Mouse (Mus musculus): ENCODE data around the gene Spsb4. TPM values are rescaled to one million over a fixed set of nuclear protein-coding genes. Genes with fewer than 3 reads are reported as not detected.
"Not testable (repeated sequence)": the region's sequence is repeated elsewhere in the genome, so short reads cannot be mapped to it uniquely, and the experiment has no call there.

Gene Spsb4
- total RNA-seq, 4 experiments from 2014 or later, result 0.74 to 0.98 (median 0.85) TPM

DNA sequence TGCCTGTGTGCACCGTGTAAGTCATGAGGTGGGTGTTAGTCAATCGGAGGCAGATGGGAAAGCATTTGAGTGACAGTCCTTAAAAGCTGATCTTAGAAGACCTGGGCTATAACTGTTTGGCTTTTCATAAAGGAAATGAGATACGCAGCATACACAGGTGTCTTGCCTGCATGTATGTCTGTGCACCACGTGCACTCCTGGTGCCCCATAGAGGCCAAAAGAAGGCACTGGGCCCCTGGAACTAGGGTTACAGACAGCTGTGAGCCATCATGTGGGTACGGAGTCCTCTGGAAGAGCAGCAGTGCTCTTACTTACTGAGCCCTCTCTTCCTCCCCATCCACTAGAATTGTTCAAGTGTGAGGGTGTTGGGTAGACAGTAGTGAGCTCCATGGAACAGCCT is 70.1 kb downstream of the Spsb4 start:
- no peak for DNase-seq

DNA sequence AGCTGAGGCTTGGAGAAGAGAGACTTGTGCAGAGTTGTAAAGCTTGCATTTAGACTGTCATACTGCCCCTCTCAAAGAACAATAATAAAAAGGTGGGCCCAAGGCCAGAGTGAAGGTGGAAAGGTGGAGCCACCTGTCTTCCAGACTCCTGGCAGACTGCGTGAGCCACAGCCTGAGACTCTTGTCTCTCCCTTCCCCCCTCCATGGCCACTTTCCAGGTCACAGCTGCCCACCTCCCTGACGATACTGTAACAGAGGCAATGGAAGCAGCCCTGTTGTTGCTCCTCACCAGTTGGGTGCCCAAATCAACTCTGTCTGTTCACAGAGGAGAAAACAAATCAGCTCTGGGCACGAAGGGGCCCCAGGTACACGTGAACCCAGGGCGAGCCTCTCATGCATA is 71.5 kb downstream of the Spsb4 start:
- DNase-seq, result no peak

- no peak for DNase-seq
These were observed 74.1 kb downstream of the Spsb4 start for GRCm38 (mm10) chr9:96944517-96944916.

DNA sequence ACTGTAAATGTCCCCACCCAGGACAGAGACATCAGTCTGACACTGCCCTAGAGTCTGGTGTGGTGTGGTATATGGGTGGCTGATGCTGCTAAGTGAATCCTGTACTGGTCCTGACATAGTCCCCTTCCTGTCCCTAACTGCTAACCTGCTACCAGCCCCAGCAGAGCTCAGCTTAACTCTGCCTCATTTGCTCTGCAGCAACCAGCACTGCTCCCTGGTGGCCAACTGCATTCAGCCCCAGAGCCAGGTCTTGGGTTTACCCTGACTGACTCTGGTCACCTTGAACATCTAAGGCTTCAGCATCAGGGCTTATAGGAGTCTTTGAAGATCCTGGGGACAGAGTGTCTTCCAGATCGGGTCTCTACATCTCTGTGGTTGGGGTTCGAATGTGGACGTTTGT is 75.7 kb downstream of the Spsb4 start:
- DNase-seq, result no peak

- no peak for DNase-seq
These were observed 79.8 kb downstream of the Spsb4 start for GRCm38 (mm10) chr9:96938887-96939286.

- DNase-seq, result not testable (repeated sequence)
These were observed 82.2 kb downstream of the Spsb4 start for GRCm38 (mm10) chr9:96936427-96936826.

DNA sequence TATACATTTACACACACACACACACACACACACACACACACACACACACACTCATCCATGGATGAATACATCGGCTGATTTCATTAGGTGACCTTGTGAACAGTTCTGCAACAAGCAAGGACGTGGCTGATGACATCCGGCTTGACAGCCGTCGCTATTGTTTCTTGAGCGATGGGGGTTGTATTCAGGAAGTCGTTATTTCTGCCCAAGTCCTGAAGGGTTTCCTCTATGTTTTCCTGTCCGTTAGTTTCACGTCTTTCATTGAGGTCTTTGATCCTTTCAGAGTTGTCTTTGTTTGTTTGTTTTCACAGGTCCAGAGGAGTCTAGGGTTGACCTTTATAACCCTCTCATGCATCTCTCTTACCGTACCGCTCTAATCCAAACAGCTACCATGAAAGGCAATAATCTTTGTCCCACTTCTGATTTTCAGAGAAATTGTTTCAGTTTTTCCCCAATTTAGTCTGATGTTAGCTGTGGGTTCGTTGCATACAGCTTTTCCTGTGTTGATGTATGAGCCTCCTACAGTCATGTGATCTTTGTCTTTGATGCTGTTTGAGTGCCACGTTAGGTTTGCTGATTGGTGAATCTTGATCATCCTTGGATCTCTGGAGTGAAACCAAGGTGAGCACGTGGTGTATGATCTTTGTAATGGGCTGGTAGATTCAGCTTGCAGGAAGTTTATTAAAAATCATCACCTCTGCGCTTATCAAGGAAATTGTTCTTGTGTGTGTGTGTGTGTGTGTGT is 82.9 kb downstream of the Spsb4 start:
- no peak for DNase-seq

- DNase-seq, result no peak
These were observed 83.8 kb downstream of the Spsb4 start for GRCm38 (mm10) chr9:96934816-96935215.

DNA sequence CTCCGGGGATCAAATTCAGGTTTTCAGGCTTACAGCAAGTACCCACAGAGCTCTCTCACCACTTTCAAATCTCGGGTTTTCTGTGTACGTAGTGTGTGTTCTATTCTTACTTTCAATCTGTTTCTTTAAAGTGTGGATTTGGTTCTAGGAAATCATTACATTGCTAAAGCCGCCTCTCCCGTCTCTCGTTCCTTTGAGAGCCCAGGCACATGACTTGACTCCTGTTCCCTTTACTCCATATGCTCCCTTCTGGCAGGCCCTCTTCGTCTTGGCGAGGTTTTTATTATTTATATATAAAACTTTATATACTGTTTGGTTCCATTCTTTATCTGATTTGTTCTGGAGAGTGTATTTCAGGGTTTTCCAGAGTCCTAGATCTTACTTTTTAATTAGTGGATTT is 85.9 kb downstream of the Spsb4 start:
- DNase-seq, result no peak

- no peak for DNase-seq
These were observed 94.9 kb downstream of the Spsb4 start for GRCm38 (mm10) chr9:96923577-96924316.

GRCm38 (mm10) chr9:96923119-96923518 is 95.5 kb downstream of the Spsb4 start:
- no peak for DNase-seq

GRCm38 (mm10) chr9:96916620-96917538 is 101.8 kb downstream of the Spsb4 start:
- peak; percentile 88 for DNase-seq

- no peak for DNase-seq
These were observed 102.6 kb downstream of the Spsb4 start for GRCm38 (mm10) chr9:96916076-96916475.

DNA sequence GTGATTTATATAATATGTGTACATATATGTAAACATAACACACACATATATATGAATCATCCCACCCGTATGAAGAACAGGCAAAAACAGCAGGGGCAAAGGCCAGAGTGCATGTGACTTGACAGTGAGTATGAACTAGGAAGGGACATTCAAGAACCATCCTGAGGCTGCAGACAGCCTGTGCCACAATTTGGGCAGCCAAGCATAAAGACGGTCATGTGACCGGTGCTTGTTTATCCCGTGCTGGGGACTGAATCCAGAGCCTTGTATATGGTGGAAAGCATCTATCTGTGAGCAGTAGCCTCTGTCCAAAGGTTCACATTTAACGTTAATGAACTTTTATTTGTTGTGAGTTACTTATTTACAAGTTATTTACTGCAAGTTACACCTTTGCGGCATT is 103.8 kb downstream of the Spsb4 start:
- no peak for DNase-seq

DNA sequence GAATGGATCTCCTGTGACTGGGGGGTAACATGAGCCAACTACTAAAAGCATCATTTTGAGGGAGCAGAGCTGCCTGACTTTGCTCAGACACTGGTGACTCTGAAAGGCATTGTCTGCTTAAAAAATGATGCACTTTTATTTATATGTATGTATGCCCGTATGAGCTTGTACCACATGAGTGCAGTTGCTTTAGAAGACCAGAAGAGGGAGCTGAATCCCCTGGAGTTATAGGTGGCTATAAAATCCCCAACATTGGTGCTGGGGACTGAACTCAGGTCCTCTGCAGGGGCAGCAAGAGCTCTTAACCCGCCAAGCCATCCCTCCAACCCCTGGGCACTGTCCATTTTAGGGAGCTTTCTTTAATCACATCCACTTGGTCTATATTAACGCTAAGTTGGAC is 104.6 kb downstream of the Spsb4 start:
- DNase-seq, result no peak

- DNase-seq, result no peak
These were observed 109.1 kb downstream of the Spsb4 start for GRCm38 (mm10) chr9:96909503-96909902.

DNA sequence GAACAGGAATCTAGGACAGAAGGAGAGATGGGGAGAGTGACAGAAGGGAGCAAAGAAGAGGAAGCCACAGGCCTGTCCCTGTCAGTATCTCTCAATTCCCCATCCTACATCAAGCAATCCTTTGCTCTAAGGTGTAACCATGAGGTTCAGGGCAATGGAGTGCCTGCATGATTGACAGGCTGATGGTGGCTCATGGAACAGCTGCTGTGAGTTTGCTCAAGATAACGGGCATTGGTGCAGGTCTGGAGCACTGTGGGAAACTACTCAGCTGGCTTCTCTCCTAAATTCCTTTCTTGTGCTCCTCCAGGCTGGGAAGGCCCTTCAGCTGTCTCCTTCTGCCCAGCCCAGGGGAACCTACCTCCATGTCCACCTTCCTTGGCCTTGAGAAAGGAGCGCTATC is 109.9 kb downstream of the Spsb4 start:
- DNase-seq, result no peak

GRCm38 (mm10) chr9:96904360-96905355 is 114.0 kb downstream of the Spsb4 start:
- DNase-seq, result no peak

DNA sequence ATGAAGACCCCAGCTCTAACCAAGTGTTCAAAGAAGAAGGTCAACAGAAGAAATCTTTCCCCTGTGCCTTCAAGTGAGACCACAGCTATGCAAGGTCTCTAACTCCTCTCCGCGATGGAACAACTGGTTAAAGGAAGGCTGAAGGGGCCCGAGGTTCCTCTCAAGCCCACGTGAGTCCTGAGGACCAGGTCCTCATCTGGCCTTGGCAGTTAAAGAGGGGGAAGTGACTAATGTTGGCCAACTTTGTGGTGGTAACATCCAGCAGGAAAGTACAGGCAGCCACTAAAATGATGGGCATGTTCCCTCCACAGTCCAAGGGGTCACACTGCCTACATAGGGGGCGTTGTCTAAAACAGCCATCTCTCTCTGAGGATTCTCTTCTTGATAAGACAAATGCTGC is 118.9 kb downstream of the Spsb4 start:
- no peak for DNase-seq

- DNase-seq, result no peak
These were observed 119.6 kb downstream of the Spsb4 start for GRCm38 (mm10) chr9:96899004-96899403.

GRCm38 (mm10) chr9:96896690-96897089 is 122.0 kb downstream of the Spsb4 start:
- no peak for DNase-seq

DNA sequence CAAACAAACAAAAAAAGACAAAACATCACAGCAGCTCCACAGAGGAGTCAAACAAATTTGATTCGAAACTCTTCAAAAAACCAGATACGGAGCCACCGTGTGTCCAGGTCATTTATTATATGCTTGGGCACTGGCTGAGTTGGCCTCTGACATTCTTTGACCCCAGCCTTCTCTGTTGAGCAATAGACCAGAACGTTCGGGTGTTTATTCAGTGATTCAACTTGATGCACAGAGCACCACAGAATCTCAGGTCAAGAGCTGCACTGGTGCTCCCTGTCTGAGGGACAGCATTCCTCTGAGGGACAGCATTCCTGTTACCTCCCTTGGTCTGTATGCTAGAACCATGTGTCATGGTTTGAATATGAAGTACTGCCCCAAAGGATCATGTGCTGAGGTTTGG is 125.1 kb downstream of the Spsb4 start:
- no peak for DNase-seq

Data from adrenal gland, adult 8-10 months (tissue).